Mouse (Mus musculus): ENCODE measurements around the gene Prl2c3.
"Not testable (repeated sequence)": the region's sequence is repeated elsewhere in the genome, so short reads cannot be mapped to it uniquely, and the experiment has no call there.

The Prl2c3 gene

GRCm38 (mm10) chr13:12799979-12800378, at the start of gene Prl2c3:
Gene Prl2c3, minus strand, starts transcription at chr13:12800079.
- not testable (repeated sequence) for DNase-seq (ENCODE audit: low read depth, low spot score)

DNA sequence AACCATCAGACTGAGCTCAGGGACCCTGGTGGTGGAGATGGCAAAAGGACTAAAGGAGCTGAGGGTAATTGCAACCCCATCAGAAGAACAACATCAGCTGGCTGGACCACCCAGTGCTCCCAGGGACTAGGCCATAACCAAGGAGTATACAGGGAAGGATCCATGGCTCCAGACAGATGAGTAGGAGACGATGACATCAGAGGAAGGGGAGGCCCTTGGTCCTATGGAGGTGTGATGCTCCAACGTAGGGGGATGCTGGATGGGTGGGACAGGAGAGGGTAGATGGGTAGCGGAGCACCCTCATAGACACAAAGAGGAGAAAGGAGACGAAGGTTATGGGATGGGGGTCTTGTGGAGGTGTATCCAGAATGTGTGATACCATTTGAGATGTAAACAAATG, 48.4 kb upstream of the Prl2c3 start:
- not testable (repeated sequence) for DNase-seq (ENCODE audit: low read depth, low spot score)

DNA sequence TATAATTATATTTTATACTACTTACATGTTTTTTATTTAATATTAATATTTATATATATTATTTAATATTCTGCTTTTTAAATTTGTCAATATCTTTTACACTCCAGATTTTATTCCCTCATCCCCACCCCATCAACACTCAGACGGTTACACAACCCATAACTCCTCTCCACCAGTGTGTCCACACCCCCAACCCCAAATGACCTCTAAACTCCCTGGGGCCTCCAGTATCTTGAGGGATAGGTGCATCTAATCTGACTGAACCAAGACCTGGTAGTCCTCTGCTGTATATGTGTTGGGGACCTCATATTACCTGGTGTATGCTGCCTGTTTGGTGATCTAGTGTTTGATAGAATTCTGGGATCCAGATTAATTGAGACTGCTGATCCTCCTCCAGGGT, 44.8 kb upstream of the Prl2c3 start:
- not testable (repeated sequence) for DNase-seq (ENCODE audit: low read depth, low spot score)

- DNase-seq (ENCODE audit: low read depth, low spot score): not testable (repeated sequence)
Observed at GRCm38 (mm10) chr13:12837546-12837945, 37.7 kb upstream of the Prl2c3 start.

GRCm38 (mm10) chr13:12831769-12832168, 31.9 kb upstream of the Prl2c3 start:
- DNase-seq (ENCODE audit: low read depth, low spot score): no peak

DNA sequence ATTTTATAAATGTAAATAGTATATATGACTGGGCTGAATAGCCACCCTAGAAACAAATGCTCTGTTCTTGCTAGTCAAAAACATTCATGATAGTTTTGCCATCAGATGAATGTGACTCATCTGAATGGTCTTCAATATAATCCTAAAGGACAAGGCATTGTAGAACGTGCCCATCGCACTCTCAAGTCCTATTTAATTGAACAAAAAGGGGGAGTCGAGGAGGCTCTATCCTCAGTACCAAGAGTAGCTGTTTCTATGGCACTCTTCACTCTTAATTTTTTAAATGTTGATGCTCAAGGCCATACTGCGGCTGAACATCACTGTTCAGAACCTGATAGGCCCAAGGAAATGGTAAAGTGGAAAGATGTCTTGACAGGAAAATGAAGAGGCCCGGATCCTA, 29.2 kb upstream of the Prl2c3 start:
- DNase-seq (ENCODE audit: low read depth, low spot score): no peak

GRCm38 (mm10) chr13:12824500-12825176, 24.8 kb upstream of the Prl2c3 start:
- DNase-seq (ENCODE audit: low read depth, low spot score): not testable (repeated sequence)

GRCm38 (mm10) chr13:12813734-12814424, 14.0 kb upstream of the Prl2c3 start:
- not testable (repeated sequence) for DNase-seq (ENCODE audit: low read depth, low spot score)

DNA sequence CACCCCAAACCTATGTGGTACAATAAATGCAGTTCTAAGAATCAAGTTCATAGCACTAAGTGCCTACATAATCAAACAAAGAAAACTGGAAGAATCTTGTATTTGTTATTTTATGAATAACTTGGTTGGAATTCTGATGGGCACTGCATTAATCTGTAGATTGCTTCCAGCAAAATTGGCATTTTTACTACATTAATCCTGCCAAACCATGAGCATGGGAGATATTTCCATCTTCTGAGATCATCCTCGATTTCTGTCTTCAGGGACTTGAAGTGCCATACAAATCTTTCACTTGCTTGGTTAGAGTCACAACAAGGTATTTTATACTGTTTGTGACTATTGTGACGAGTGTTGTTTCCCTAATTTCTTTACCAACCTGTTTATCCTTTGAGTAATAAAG, 9.7 kb upstream of the Prl2c3 start:
- no peak for DNase-seq (ENCODE audit: low read depth, low spot score)

DNA sequence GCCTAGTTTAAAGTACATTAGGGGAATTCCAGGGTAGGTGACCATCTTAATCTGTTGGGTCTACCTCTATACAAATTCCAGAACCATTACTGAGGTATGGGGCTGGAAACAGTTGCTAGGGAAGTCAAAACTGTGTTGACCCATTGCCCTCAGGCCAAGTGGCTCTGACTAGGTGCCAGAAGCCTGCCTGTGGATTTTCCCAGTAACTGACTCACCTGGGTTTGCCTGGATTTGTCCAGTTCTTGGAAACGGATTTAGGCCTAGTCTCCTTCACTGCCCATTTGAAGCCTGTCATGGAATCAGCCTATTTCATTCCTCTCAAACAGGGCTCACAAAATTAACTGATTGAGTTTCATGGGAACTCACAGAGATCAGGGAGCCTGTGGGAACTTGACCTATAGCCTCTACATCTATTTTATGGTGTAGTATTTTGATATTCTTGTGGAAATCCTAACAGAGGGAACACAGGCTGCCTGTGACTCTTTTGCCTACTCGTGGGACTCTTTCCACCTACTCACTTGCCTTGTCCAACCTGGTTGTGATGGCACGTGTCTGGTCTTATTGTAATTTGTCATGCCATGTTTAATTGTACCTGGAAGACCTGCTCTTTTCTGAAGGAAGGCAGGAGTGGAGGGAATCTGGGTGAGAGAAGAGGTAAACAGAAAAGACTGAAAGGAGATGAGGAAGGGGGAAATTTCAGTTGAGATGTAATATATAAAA, 9.1 kb upstream of the Prl2c3 start:
- not testable (repeated sequence) for DNase-seq (ENCODE audit: low read depth, low spot score)

GRCm38 (mm10) chr13:12806496-12806895, 6.6 kb upstream of the Prl2c3 start:
- not testable (repeated sequence) for DNase-seq (ENCODE audit: low read depth, low spot score)

- DNase-seq (ENCODE audit: low read depth, low spot score): not testable (repeated sequence)
Observed at GRCm38 (mm10) chr13:12769442-12770091, 30.3 kb downstream of the Prl2c3 start.
